Mouse (Mus musculus) hindbrain, embryonic 15.5 days (tissue): Measurements from ENCODE around the gene Inca1. TPM values are rescaled to one million over a fixed set of nuclear protein-coding genes. Genes with fewer than 3 reads are reported as not detected.

Source experiments
- ATAC-seq: fragments of 200-750 bp; cut with Nextera tagmentation; 2 replicates; pipeline ENCODE4 v1.8.0; 2017; ENCODE audit warnings: low read depth, moderate number of reproducible peaks, moderate TSS enrichment; ENCODE audit not compliant: low FRiP score
- H3K27ac ChIP-seq: fragments of 300-500 bp; sonication (generic); replicated peaks from 2 replicates; pipeline ENCODE4 v1.5.1; 2015; ENCODE audit warnings: mild to moderate bottlenecking, inconsistent platforms
- H3K27me3 ChIP-seq: fragments of 300-500 bp; sonication (generic); 2 replicates; pipeline ENCODE4 v1.6.1; 2015; ENCODE audit warnings: control low read depth, inconsistent platforms
- H3K36me3 ChIP-seq: fragments of 300-500 bp; sonication (generic); 2 replicates; pipeline ENCODE4 v1.6.1; 2015; ENCODE audit warnings: control low read depth, inconsistent platforms
- H3K4me1 ChIP-seq: fragments of 300-500 bp; sonication (generic); replicated peaks from 2 replicates; pipeline ENCODE4 v1.6.1; 2015; ENCODE audit warnings: control low read depth, inconsistent platforms
- H3K4me2 ChIP-seq: fragments of 300-500 bp; sonication (generic); 2 replicates; pipeline ENCODE4 v1.6.1; 2015; ENCODE audit warnings: moderate library complexity, mild to moderate bottlenecking, inconsistent platforms
- H3K4me3 ChIP-seq: fragments of 300-500 bp; sonication (generic); 2 replicates; pipeline ENCODE4 v1.5.1; 2015; ENCODE audit warnings: mild to moderate bottlenecking, inconsistent platforms
- H3K9ac ChIP-seq: fragments of 300-500 bp; sonication (generic); 2 replicates; pipeline ENCODE4 v1.6.1; 2015; ENCODE audit warnings: inconsistent platforms
- H3K9me3 ChIP-seq: fragments of 300-500 bp; sonication (generic); 2 replicates; pipeline ENCODE4 v1.6.1; 2016; ENCODE audit warnings: control low read depth, inconsistent platforms
- WGBS: fragments of 180-500 bp; shearing (Covaris S2); methylation state at CpG from one replicate; pipeline ENCODE4 v1.1.7; 2015; 5-methylcytosine and 5-hydroxymethylcytosine counted together
- polyA plus RNA-seq: library from polyadenylated mRNA; unstranded; fragments of >200 nt; fragmentation: Nextera tagmentation; extraction: Ambion mirVana; gene quantifications from 2 replicates; pipeline ENCODE4 v1.2.1, GENCODE M21; 2015

Gene Inca1
- polyA plus RNA-seq, 1 experiment from 2014 or later, result 1.9 TPM

DNA sequence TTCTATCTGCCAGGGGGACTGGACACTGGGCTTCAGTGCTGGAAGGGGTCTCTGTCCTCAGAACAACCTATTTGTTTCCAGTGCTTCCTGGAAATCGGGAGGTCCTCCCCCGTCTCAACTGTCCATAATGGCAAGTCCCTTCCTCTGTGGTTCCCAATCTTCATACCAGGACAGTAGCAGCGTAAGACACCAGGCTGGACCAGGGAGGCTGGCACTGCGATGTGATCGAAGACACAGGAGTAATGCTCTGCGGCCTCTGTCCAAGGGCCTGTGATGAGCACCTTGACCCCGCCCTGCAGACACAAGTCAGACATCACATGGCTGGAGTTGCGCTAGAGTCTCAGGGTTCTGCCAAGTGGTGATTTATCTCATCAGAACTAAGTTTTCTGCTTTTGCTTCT, 20.6 kb downstream of the Inca1 start:
- Histone ChIP-seq H3K27me3 (no peaks in the 10 kb centered on the region), H3K36me3 (peaks cover 64% of the 10 kb centered on the region), H3K4me1 (peaks cover 7% of the 10 kb centered on the region; the same call in 1 of the 2 replicates), H3K4me3 (no peak overlapping the region), H3K4me2 (no peak overlapping the region), H3K9me3 (no peaks in the 10 kb centered on the region), H3K27ac (no peak overlapping the region), H3K9ac (no peak overlapping the region)
- ATAC-seq, result no peak
- WGBS, result 95% methylated on average over 8 of the region's 8 CpGs

DNA sequence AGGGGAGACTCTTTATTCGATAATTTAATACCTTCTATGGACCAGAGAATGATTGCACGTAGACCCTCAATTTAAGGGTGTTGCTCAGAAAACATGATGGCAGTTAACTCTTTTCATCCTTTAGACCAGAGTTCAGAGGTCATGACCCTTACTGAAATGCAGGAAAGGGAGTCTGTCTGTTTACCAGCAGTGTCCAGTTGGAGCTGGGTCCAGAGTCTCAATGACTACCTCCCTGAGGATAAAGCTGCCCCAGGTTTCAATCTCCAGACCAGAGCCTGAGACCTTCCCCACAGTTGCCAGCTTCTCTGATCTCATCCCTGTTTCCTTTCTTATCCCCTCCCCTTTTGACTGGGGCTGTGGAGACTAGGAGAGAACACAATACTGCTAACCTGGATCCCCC, 21.4 kb downstream of the Inca1 start:
- WGBS, result 66% methylated on average over 2 of the region's 2 CpGs

DNA sequence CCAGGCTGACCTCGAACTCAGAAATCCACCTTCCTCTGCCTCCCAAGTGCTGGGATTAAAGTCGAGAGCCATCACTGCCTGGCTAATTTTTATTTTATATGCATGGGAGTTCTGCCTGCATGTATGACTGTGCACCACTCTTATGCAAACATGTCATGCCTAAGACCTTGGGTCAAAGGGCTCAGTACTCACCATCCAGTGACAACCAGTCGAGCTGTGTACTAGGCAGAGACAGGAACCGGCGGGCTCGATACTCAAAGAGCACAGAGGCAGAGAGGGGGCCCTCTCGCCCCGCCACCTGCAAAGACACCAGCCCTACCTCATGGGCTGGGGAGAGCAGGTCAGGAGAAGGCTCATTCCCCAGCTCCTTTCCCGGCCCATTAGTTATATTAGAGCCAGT, 21.9 kb downstream of the Inca1 start:
- no peak for ATAC-seq
- WGBS, result 83% methylated on average over 9 of the region's 9 CpGs
- H3K27ac ChIP-seq, result no peak overlapping the region
- no peak overlapping the region for H3K9ac ChIP-seq
- H3K9me3 ChIP-seq, result no peaks in the 10 kb centered on the region
- H3K36me3 ChIP-seq, result peaks cover 56% of the 10 kb centered on the region
- H3K4me3 ChIP-seq, result no peak overlapping the region
- H3K4me1 ChIP-seq, result peaks cover 7% of the 10 kb centered on the region; the same call in 1 of the 2 replicates
- H3K27me3 ChIP-seq, result no peaks in the 10 kb centered on the region
- H3K4me2 ChIP-seq, result no peak overlapping the region

More for the DNA sequence above, 21.4 kb downstream of the Inca1 start:
- H3K36me3 ChIP-seq, result peaks cover 60% of the 10 kb centered on the region
- no peak overlapping the region for H3K9ac ChIP-seq
- ATAC-seq, result no peak
- H3K27me3 ChIP-seq, result no peaks in the 10 kb centered on the region
- H3K9me3 ChIP-seq, result no peaks in the 10 kb centered on the region
- peaks cover 7% of the 10 kb centered on the region; the same call in 1 of the 2 replicates for H3K4me1 ChIP-seq
- H3K4me2 ChIP-seq, result no peak overlapping the region
- H3K4me3 ChIP-seq, result no peak overlapping the region
- no peak overlapping the region for H3K27ac ChIP-seq

- peaks cover 19% of the 10 kb centered on the region for H3K4me1 ChIP-seq
- no peak for ATAC-seq
- no peak overlapping the region for H3K4me2 ChIP-seq
- H3K4me3 ChIP-seq, result no peak overlapping the region
- no peak overlapping the region for H3K9ac ChIP-seq
- H3K27ac ChIP-seq, result no peak overlapping the region
- WGBS, result 67% methylated on average over 11 of the region's 11 CpGs
- peaks cover 45% of the 10 kb centered on the region for H3K36me3 ChIP-seq
- no peaks in the 10 kb centered on the region for H3K27me3 ChIP-seq
- no peaks in the 10 kb centered on the region for H3K9me3 ChIP-seq
These were observed 25.5 kb downstream of the Inca1 start for GRCm38 (mm10) chr11:70674501-70674900.

GRCm38 (mm10) chr11:70674014-70674413, 25.9 kb downstream of the Inca1 start:
- Histone ChIP-seq H3K27ac (no peak overlapping the region), H3K4me3 (no peak overlapping the region), H3K27me3 (no peaks in the 10 kb centered on the region), H3K9ac (no peak overlapping the region), H3K9me3 (no peaks in the 10 kb centered on the region), H3K4me2 (no peak overlapping the region), H3K4me1 (peaks cover 19% of the 10 kb centered on the region), H3K36me3 (peaks cover 40% of the 10 kb centered on the region)
- no peak for ATAC-seq
- WGBS, result 60% methylated on average over 6 of the region's 6 CpGs

- ATAC-seq, result no peak
- H3K4me2 ChIP-seq, result peak overlapping the region; percentile 83; the same call in 1 of the 2 replicates
- H3K9me3 ChIP-seq, result no peaks in the 10 kb centered on the region
- WGBS, result 83% methylated on average over 16 of the region's 16 CpGs
- peaks cover 32% of the 10 kb centered on the region for H3K4me1 ChIP-seq
- no peak overlapping the region for H3K4me3 ChIP-seq
- no peaks in the 10 kb centered on the region for H3K27me3 ChIP-seq
- 0 out of 2 replicates have a peak overlapping the region, but pooled peaks have one; percentile 99 for H3K27ac ChIP-seq
- H3K9ac ChIP-seq, result no peak overlapping the region
- H3K36me3 ChIP-seq, result peaks cover 25% of the 10 kb centered on the region
These were observed 28.5 kb downstream of the Inca1 start for GRCm38 (mm10) chr11:70671333-70672047.

DNA sequence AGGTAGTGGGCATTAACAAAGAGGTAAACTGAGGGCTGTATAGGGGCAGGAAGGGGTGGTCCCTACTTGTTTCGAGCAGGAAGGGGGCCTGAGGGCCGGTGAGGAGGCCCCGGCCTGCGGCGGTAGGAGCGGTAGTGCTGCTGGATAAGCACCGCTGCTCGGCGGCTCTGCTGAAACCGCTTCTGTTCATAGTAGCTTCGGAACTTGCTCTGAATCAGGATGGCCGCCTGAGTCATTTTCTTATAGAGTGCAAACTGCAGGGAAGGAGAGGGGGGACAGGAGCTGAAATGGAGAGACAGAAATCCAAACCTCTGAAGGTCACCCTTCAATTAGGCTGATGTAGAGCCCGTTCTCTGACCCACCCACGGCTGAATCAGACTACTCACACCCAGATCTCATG, 29.5 kb downstream of the Inca1 start:
- Histone ChIP-seq H3K4me2 (peak overlapping the region; percentile 83), H3K36me3 (peaks cover 17% of the 10 kb centered on the region), H3K27me3 (no peaks in the 10 kb centered on the region), H3K9ac (peak overlapping the region; percentile 64), H3K27ac (peak overlapping the region; percentile 99), H3K4me3 (peak overlapping the region; percentile 57), H3K4me1 (peaks cover 32% of the 10 kb centered on the region), H3K9me3 (no peaks in the 10 kb centered on the region)
- 38% methylated on average over 14 of the region's 14 CpGs for WGBS
- ATAC-seq, result no peak

- Histone ChIP-seq H3K4me2 (peak overlapping the region; percentile 83), H3K4me1 (peaks cover 32% of the 10 kb centered on the region), H3K27me3 (no peaks in the 10 kb centered on the region), H3K9me3 (no peaks in the 10 kb centered on the region), H3K36me3 (peaks cover 15% of the 10 kb centered on the region), H3K9ac (peak overlapping the region; percentile 64), H3K4me3 (peak overlapping the region; percentile 57), H3K27ac (peak overlapping the region; percentile 99)
- under 1% methylated on average over 31 of the region's 31 CpGs for WGBS
- ATAC-seq, result peak; percentile 53
These were observed 30.2 kb downstream of the Inca1 start for GRCm38 (mm10) chr11:70669582-70670345.

GRCm38 (mm10) chr11:70668771-70669505, 31.0 kb downstream of the Inca1 start, which contains the start of gene Spag7:
Gene Spag7, minus strand, starts transcription at chr11:70669416.
- Histone ChIP-seq H3K4me2 (peak within 1 kb of the TSS; percentile 83), H3K27me3 (no peaks in the 10 kb centered on the region), H3K9ac (peak within 1 kb of the TSS; percentile 64), H3K9me3 (no peaks in the 10 kb centered on the region), H3K4me1 (peaks cover 32% of the 10 kb centered on the region), H3K4me3 (peak within 1 kb of the TSS; percentile 57), H3K27ac (peak within 1 kb of the TSS; percentile 99), H3K36me3 (peaks cover 17% of the 10 kb centered on the region)
- WGBS, result 0% methylated on average over 44 of the region's 44 CpGs
- peak; percentile 98 for ATAC-seq

DNA sequence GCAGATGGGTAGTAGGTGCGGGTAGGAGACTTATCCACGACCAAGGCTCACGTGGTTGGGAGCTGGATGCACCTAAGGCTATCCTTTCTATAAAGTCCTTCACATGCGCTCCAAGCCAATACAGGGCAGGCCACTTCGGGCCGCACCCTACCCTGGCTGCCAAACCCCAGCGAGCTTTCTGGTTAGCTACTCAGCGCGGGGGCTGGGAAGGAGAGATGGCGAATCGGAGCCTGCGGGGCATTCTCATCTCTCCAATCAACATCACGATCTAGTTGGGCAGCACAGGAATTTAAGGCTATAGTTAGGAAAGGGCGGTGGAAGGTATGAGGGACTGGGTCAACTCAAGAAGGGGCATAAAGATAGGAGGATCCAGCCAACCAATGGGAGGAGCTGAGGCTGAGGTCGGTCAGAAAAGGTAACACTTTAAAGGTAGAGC, 31.6 kb downstream of the Inca1 start:
- peaks cover 17% of the 10 kb centered on the region for H3K36me3 ChIP-seq
- H3K9me3 ChIP-seq, result no peaks in the 10 kb centered on the region
- peaks cover 32% of the 10 kb centered on the region for H3K4me1 ChIP-seq
- H3K27me3 ChIP-seq, result no peaks in the 10 kb centered on the region
- H3K27ac ChIP-seq, result peak overlapping the region; percentile 99
- under 1% methylated on average over 15 of the region's 15 CpGs for WGBS
- ATAC-seq, result no peak
- H3K9ac ChIP-seq, result peak overlapping the region; percentile 49
- peak overlapping the region; percentile 83 for H3K4me2 ChIP-seq
- H3K4me3 ChIP-seq, result peak overlapping the region; percentile 57

DNA sequence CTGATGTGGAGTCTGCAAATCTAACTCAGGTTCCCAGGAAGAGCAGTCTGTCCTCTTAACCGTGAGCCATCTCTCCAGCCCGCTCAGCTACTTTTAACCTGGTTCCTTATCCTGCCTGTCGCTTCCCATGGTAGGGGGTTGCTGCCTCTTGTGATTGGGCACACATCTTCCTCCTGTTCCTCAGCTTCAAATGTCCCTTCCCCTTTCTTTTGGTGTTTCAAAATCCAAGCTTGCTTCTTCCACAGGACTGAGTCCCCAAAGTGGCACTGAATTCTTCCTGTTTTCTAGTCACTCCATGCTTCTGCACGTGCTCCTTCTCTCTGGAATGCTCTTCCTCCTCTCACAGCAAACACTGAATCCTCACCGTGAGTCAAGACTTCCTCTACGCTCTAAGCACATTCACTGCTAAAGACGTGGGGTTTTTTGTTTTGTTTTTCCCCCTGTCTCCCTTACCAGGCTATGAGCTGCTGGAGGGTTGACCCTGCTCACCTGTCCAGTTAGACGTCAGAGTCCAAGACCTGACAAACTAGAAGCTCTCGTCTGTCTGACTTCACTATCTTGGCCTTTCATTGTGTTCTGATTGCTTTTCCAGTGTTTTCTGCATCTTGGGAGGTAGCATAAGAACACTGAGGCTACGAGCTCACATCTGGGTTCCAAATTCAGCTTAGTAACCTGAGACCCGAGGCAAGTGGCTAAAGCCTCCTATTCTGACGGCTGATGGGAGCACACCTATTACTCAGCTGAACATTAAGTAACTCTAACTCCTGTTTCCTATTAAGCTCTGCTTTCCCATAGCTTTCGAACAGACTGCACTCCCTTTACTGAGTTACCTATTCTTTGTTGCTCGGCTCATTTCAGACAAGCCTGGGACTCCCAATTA, 32.4 kb downstream of the Inca1 start:
- H3K9me3 ChIP-seq, result no peaks in the 10 kb centered on the region
- peaks cover 32% of the 10 kb centered on the region for H3K4me1 ChIP-seq
- H3K36me3 ChIP-seq, result peaks cover 25% of the 10 kb centered on the region
- peak overlapping the region; percentile 83 for H3K4me2 ChIP-seq
- H3K27ac ChIP-seq, result peak overlapping the region; percentile 99
- H3K27me3 ChIP-seq, result no peaks in the 10 kb centered on the region
- H3K4me3 ChIP-seq, result peak overlapping the region; percentile 57
- WGBS, result 79% methylated on average over 14 of the region's 14 CpGs
- H3K9ac ChIP-seq, result peak overlapping the region; percentile 49
- no peak for ATAC-seq
